Comparison of ENCODE assay signal across 15 mouse cellular contexts in genomic region chr16:88563045-88563913, GRCm38 (mm10). TPM values are rescaled to one million over a fixed set of nuclear protein-coding genes. Genes with fewer than 3 reads are reported as not detected.
DNase-seq lines count a peak whose midpoint lies in the region; ATAC-seq and TF ChIP-seq lines count a peak whose summit lies in the region.
"Had no signal": no experiment of that assay in that cellular context is flagged by ENCODE, and none has a peak within 500 bp of the region (broad histone marks: within the 10 kb centered on the region; RNA-seq: fewer than 3 reads in every experiment).

Cldn8 (minus strand) TSS chr16:88563183.

- no peaks in the 10 kb centered on the region for H3K4me1 ChIP-seq in forebrain, embryonic 11.5 days (replicated peaks; ENCODE audit: control insufficient read depth, insufficient read depth, low read length)
- peaks cover 7% of the 10 kb centered on the region; the same call in 1 of the 2 replicates for H3K4me1 ChIP-seq in forebrain, embryonic 12.5 days
- H3K4me1 ChIP-seq in intestine, embryonic 15.5 days (replicated peaks), result no peaks in the 10 kb centered on the region
- H3K4me1 ChIP-seq in midbrain, postnatal 0 days (ENCODE audit: insufficient read depth, low read length), result no peaks in the 10 kb centered on the region
- H3K4me1 ChIP-seq: hindbrain, embryonic 12.5 days; megakaryocyte, embryonic 14.5 days had no signal

- peak; percentile 43 for DNase-seq in forebrain, embryonic 11.5 days (ENCODE audit: low spot score)
- peak; percentile 78 to 79 for DNase-seq in kidney, postnatal 36 days
- DNase-seq in midbrain, postnatal 0 days (ENCODE audit: low spot score), result no peak
- no peak for DNase-seq in left cerebral cortex, adult 11 months (ENCODE audit: low spot score)
- DNase-seq in heart, postnatal 14 days, result no peak
- no peak for DNase-seq in frontal cortex, postnatal 36 days (ENCODE audit: low spot score in 2 of 2)
- DNase-seq: adrenal gland, adult 8-10 months; heart, adult 18-20 months had no signal

- no peak for TF ChIP-seq CTCF in midbrain, postnatal 0 days (IDR thresholded peaks at IDR 0.05)

- no peak within 1 kb of the TSS for H3K4me3 ChIP-seq in forebrain, embryonic 11.5 days (ENCODE audit: low read depth, low read length)
- no peak within 1 kb of the TSS for H3K4me3 ChIP-seq in forebrain, embryonic 12.5 days (replicated peaks)
- peak within 1 kb of the TSS; percentile 38 for H3K4me3 ChIP-seq in intestine, embryonic 15.5 days (replicated peaks)
- no peak within 1 kb of the TSS for H3K4me3 ChIP-seq in midbrain, postnatal 0 days (ENCODE audit: low read depth, low read length)
- H3K4me3 ChIP-seq: erythroblast, embryonic 14.5 days; hindbrain, embryonic 12.5 days; megakaryocyte, embryonic 14.5 days had no signal

- 81% methylated on average over 6 of the region's 6 CpGs for WGBS in forebrain, embryonic 11.5 days
- 78% methylated on average over 6 of the region's 6 CpGs for WGBS in forebrain, embryonic 12.5 days
- WGBS in intestine, embryonic 15.5 days, result 63% methylated on average over 6 of the region's 6 CpGs
- 77% methylated on average over 6 of the region's 6 CpGs for WGBS in midbrain, postnatal 0 days

- no peak within 1 kb of the TSS for H3K4me2 ChIP-seq in forebrain, embryonic 11.5 days (ENCODE audit: low read depth, low read length, severe bottlenecking)
- no peak within 1 kb of the TSS for H3K4me2 ChIP-seq in forebrain, embryonic 12.5 days
- H3K4me2 ChIP-seq in intestine, embryonic 15.5 days (replicated peaks), result peak within 1 kb of the TSS; percentile 26
- H3K4me2 ChIP-seq in midbrain, postnatal 0 days (ENCODE audit: low read depth, low read length, poor library complexity, severe bottlenecking), result no peak within 1 kb of the TSS
- H3K4me2 ChIP-seq: hindbrain, embryonic 12.5 days had no signal

- no peaks in the 10 kb centered on the region for H3K27me3 ChIP-seq in forebrain, embryonic 11.5 days (ENCODE audit: control insufficient read depth, insufficient read depth, low read length)
- H3K27me3 ChIP-seq in forebrain, embryonic 12.5 days, result no peaks in the 10 kb centered on the region
- H3K27me3 ChIP-seq in intestine, embryonic 15.5 days (replicated peaks), result no peaks in the 10 kb centered on the region
- no peaks in the 10 kb centered on the region for H3K27me3 ChIP-seq in midbrain, postnatal 0 days (ENCODE audit: insufficient read depth, low read length)
- H3K27me3 ChIP-seq: hindbrain, embryonic 12.5 days; megakaryocyte, embryonic 14.5 days had no signal

- intact Hi-C loops in heart, postnatal 14 days (cut with DNase I), result no loop called here

- H3K9me3 ChIP-seq in forebrain, embryonic 11.5 days (ENCODE audit: control insufficient read depth, low read length), result no peaks in the 10 kb centered on the region
- no peaks in the 10 kb centered on the region for H3K9me3 ChIP-seq in forebrain, embryonic 12.5 days
- H3K9me3 ChIP-seq in intestine, embryonic 15.5 days, result no peaks in the 10 kb centered on the region
- H3K9me3 ChIP-seq in midbrain, postnatal 0 days (ENCODE audit: low read length), result no peaks in the 10 kb centered on the region
- H3K9me3 ChIP-seq: hindbrain, embryonic 12.5 days had no signal

- ATAC-seq in forebrain, embryonic 11.5 days (replicated peaks; ENCODE audit: low FRiP score), result no peak
- no peak for ATAC-seq in forebrain, embryonic 12.5 days (ENCODE audit: low FRiP score)
- ATAC-seq in intestine, embryonic 15.5 days, result peak; percentile 89
- no peak for ATAC-seq in midbrain, postnatal 0 days (ENCODE audit: low FRiP score)

- H3K27ac ChIP-seq in forebrain, embryonic 11.5 days (ENCODE audit: low read depth, low read length), result no peak within 1 kb of the TSS
- no peak within 1 kb of the TSS for H3K27ac ChIP-seq in forebrain, embryonic 12.5 days
- peak within 1 kb of the TSS; percentile 72 for H3K27ac ChIP-seq in intestine, embryonic 15.5 days
- H3K27ac ChIP-seq in midbrain, postnatal 0 days (ENCODE audit: low read depth, low read length), result 0 out of 2 replicates have a peak within 1 kb of the TSS, but pooled peaks have one; percentile 26
- H3K27ac ChIP-seq: hindbrain, embryonic 12.5 days had no signal

- H3K36me3 ChIP-seq in forebrain, embryonic 11.5 days (ENCODE audit: control insufficient read depth, insufficient read depth, low read length), result no peaks in the 10 kb centered on the region
- H3K36me3 ChIP-seq in forebrain, embryonic 12.5 days (replicated peaks), result no peaks in the 10 kb centered on the region
- H3K36me3 ChIP-seq in intestine, embryonic 15.5 days, result no peaks in the 10 kb centered on the region
- H3K36me3 ChIP-seq in midbrain, postnatal 0 days (ENCODE audit: insufficient read depth, low read length), result no peaks in the 10 kb centered on the region
- H3K36me3 ChIP-seq: hindbrain, embryonic 12.5 days had no signal

- no peak within 1 kb of the TSS for H3K9ac ChIP-seq in forebrain, embryonic 11.5 days (ENCODE audit: low read length)
- H3K9ac ChIP-seq in forebrain, embryonic 12.5 days, result no peak within 1 kb of the TSS
- peak within 1 kb of the TSS; percentile 22; the same call in 1 of the 2 replicates for H3K9ac ChIP-seq in intestine, embryonic 15.5 days
- no peak within 1 kb of the TSS for H3K9ac ChIP-seq in midbrain, postnatal 0 days (replicated peaks; ENCODE audit: low read length, poor library complexity, severe bottlenecking)
- H3K9ac ChIP-seq: hindbrain, embryonic 12.5 days had no signal

RNA-seq across cellular contexts. Expression of gene Cldn8, which starts in this region (rescaled TPM):
- polyA plus RNA-seq in forebrain, embryonic 11.5 days (2014; fragmentation: Nextera tagmentation; extraction: Ambion mirVana), result 1.3 and 1.5 TPM in 2 replicates
- 0.17 and 0.82 TPM in 2 replicates for polyA plus RNA-seq in forebrain, embryonic 12.5 days (2016; fragmentation: Nextera tagmentation; extraction: Ambion mirVana)
- 72.7 and 77.0 TPM in 2 replicates for polyA plus RNA-seq in intestine, embryonic 15.5 days (2015; fragmentation: Nextera tagmentation; extraction: Ambion mirVana)
- not detected in 2 replicates for total RNA-seq in midbrain, postnatal 0 days (2014; rRNA removed)
- polyA plus RNA-seq in midbrain, postnatal 0 days (2015; fragmentation: Nextera tagmentation; extraction: Ambion mirVana), result not detected in 2 replicates
- total RNA-seq in heart, postnatal 14 days (2021), result not detected
- total RNA-seq: adrenal gland, adult 8-10 months; heart, adult 18-20 months; MEL; neutrophil, adult 5-6 weeks had no signal
- polyA plus RNA-seq: erythroblast, embryonic 14.5 days had no signal

Comparison
In these comparisons a context has a peak if more than half of its experiments do, and no peak if none do; other contexts are left out.
1. RNA of gene Cldn8 (polyA plus RNA-seq): 72.7 to 77.0 TPM in intestine, embryonic 15.5 days; 1.3 to 1.5 TPM in forebrain, embryonic 11.5 days, 0.17 to 0.82 TPM in forebrain, embryonic 12.5 days and not detected in midbrain, postnatal 0 days; every median in the first group is over 10 times any median in the second.
2. DNase-seq: peak in forebrain, embryonic 11.5 days (single experiment) and kidney, postnatal 36 days (2 of 2); none in midbrain, postnatal 0 days (single experiment), left cerebral cortex, adult 11 months (single experiment), heart, postnatal 14 days (0 of 2) and frontal cortex, postnatal 36 days (0 of 2).
3. H3K27ac ChIP-seq: peak in intestine, embryonic 15.5 days (single experiment) and midbrain, postnatal 0 days (single experiment); none in forebrain, embryonic 11.5 days (single experiment) and forebrain, embryonic 12.5 days (single experiment).